Mouse (Mus musculus) lung, adult 2 months (tissue): ENCODE results near the gene Polr2m.

Source experiments
- CTCF ChIP-seq: fragments of 200-500 bp; IDR thresholded peaks from 2 replicates; pipeline ENCODE4 v1.5.1; 2011; ENCODE audit warnings: mild to moderate bottlenecking, low read length, control low read depth; ENCODE audit not compliant: insufficient read depth
- POLR2A ChIP-seq: fragments of 200-500 bp; IDR thresholded peaks from 2 replicates; pipeline ENCODE4 v1.6.1; 2011; ENCODE audit warnings: low read depth, mild to moderate bottlenecking, control low read depth, low read length, borderline replicate concordance; ENCODE audit errors: extremely low read depth

DNA sequence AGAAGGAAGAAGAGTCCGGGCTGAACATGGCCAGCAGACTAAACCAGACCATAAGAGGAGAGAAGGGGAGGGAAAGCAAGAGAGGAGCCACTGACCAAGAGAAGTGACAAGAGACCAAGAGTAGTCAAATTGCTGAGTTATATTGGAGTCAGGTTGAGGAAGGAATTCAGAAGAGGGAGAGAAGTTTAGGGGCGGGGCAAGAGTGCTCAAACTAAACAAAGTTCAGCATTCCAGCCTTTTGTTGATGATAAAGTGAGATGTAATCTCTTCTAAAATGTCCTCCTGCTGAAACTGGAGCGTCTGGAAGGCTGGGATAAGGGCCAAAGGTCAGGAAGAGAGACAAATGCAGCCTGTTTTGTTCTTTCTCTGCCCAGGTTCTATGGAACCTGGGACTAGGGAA is 4.3 kb upstream of the Polr2m start:
- no peak for TF ChIP-seq CTCF
- no peak for TF ChIP-seq POLR2A
